Mouse (Mus musculus) heart, embryonic 16.5 days (tissue): ENCODE results near the gene Zfp763. TPM values are rescaled to one million over a fixed set of nuclear protein-coding genes. Genes with fewer than 3 reads are reported as not detected.

Source experiments
- ATAC-seq: fragments of 200-750 bp; cut with Nextera tagmentation; replicated peaks from 2 replicates; pipeline ENCODE4 v1.8.0; 2017; ENCODE audit warnings: moderate number of reproducible peaks; ENCODE audit not compliant: insufficient read depth, low FRiP score; ENCODE audit errors: extremely low read depth
- H3K27ac ChIP-seq: fragments of 300-500 bp; sonication (generic); 2 replicates; pipeline ENCODE4 v1.5.1; 2014; ENCODE audit warnings: mild to moderate bottlenecking, low read length, control low read depth, moderate library complexity
- H3K27me3 ChIP-seq: fragments of 300-500 bp; sonication (generic); 2 replicates; pipeline ENCODE4 v1.6.1; 2014; ENCODE audit warnings: low read length, mixed read lengths; ENCODE audit not compliant: control insufficient read depth, insufficient read depth
- H3K36me3 ChIP-seq: fragments of 300-500 bp; sonication (generic); 2 replicates; pipeline ENCODE4 v1.6.1; 2014; ENCODE audit not compliant: control insufficient read depth, insufficient read depth
- H3K4me1 ChIP-seq: fragments of 300-500 bp; sonication (generic); 2 replicates; pipeline ENCODE4 v1.6.1; 2014; ENCODE audit warnings: low read length, mixed read lengths; ENCODE audit not compliant: control insufficient read depth, insufficient read depth
- H3K4me2 ChIP-seq: fragments of 300-500 bp; sonication (generic); 2 replicates; pipeline ENCODE4 v1.6.1; 2014; ENCODE audit warnings: low read depth, mild to moderate bottlenecking, control low read depth, low read length
- H3K4me3 ChIP-seq: fragments of 300-500 bp; sonication (generic); 2 replicates; pipeline ENCODE4 v1.5.1; 2014; ENCODE audit warnings: mild to moderate bottlenecking, control low read depth, low read length
- H3K9ac ChIP-seq: fragments of 300-500 bp; sonication (generic); 2 replicates; pipeline ENCODE4 v1.6.1; 2014; ENCODE audit warnings: low read length, control low read depth
- H3K9me3 ChIP-seq: fragments of 300-500 bp; sonication (generic); replicated peaks from 2 replicates; pipeline ENCODE4 v1.6.1; 2016; ENCODE audit warnings: low read length; ENCODE audit not compliant: control insufficient read depth
- WGBS: fragments of 180-500 bp; shearing (Covaris S2); extraction: QIAGEN DNeasy Blood & Tissue Kit; methylation state at CpG from one replicate; pipeline ENCODE4 v1.1.7; 2014; 5-methylcytosine and 5-hydroxymethylcytosine counted together
- polyA plus RNA-seq: library from polyadenylated mRNA; unstranded; fragments of >200 nt; fragmentation: Nextera tagmentation; extraction: Ambion mirVana; gene quantifications from 2 replicates; pipeline ENCODE4 v1.2.1, GENCODE M21; 2015

Gene Zfp763
- polyA plus RNA-seq, 1 experiment from 2014 or later: 6.8 TPM

DNA sequence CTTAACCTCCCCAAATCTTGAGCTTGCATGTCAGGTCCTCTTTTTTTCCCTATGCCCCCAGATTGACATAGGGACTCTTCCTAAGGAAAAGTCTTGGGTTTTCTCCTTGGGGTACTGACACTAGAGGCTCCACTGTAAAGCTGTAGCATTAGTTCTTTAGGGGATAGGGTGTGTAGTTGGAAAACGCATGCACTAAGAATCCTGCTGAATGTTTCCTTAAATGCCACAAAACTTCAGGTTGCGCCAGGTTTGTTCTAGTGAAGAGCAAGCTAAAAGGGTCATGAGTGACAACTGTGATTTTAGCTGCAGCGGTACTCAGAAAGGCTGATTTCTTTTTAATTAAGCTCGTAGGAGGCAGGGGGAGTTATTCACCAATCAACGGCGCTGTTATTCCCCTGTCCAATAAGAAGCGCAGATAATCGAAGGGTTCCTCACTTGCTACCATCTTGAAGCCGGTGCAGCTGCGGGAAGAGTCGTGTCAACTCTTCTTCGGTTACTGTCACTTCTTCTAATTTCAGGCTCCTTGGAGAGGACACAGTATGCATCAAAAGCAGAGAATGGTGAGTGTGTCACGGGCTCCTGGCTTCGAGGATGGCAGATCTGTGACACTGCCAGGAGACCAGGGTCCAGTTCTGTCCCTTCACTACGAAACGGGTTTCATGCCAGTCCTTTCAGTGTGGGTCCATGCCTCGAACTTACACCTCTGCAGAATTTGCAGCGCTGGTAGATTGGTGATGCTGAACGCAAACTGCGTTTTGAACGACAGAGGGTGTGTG is 40.3 kb downstream of the Zfp763 start, which contains the start of gene Zfp952:
Zfp952 (plus strand) TSS at position 431 of the 776 bp plus-strand sequence.
- Histone ChIP-seq H3K27me3 (no peaks in the 10 kb centered on the region), H3K9ac (peak within 1 kb of the TSS; percentile 82), H3K4me2 (peak within 1 kb of the TSS; percentile 75), H3K9me3 (no peaks in the 10 kb centered on the region), H3K4me3 (peak within 1 kb of the TSS; percentile 91), H3K27ac (peak within 1 kb of the TSS; percentile 72), H3K36me3 (peaks cover 8% of the 10 kb centered on the region), H3K4me1 (peaks cover 11% of the 10 kb centered on the region)
- 1% methylated on average over 21 of the region's 21 CpGs for WGBS
- peak; percentile 95 for ATAC-seq

GRCm38 (mm10) chr17:32991965-32992698 is 41.1 kb downstream of the Zfp763 start:
- ATAC-seq: no peak
- WGBS: 69% methylated on average over 12 of the region's 12 CpGs
- peaks cover 8% of the 10 kb centered on the region for H3K36me3 ChIP-seq
- H3K27ac ChIP-seq: no peak overlapping the region
- peak overlapping the region; percentile 91 for H3K4me3 ChIP-seq
- H3K27me3 ChIP-seq: no peaks in the 10 kb centered on the region
- peaks cover 11% of the 10 kb centered on the region for H3K4me1 ChIP-seq
- peak overlapping the region; percentile 75 for H3K4me2 ChIP-seq
- peak overlapping the region; percentile 82 for H3K9ac ChIP-seq
- H3K9me3 ChIP-seq: no peaks in the 10 kb centered on the region

DNA sequence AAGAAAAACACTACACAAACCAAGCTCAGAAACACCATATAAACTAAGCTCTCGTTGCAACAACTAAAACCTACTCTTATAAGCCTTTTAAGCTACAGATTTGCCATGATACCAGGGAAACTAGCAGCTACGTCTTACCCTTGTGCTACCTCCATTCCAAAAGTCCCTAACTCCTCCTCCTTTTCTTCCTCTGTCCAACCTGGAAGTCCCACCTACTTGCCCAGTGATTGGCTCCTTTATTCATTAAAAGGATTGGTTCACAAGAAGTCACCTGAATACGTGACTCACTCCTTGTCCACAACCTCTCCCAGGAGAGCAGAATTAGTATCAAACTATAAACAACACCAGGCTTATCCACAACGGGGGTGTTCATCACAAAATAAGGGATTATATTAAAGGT is 46.9 kb downstream of the Zfp763 start:
- no peaks in the 10 kb centered on the region for H3K4me1 ChIP-seq
- no peak for ATAC-seq
- H3K4me3 ChIP-seq: no peak overlapping the region
- H3K9ac ChIP-seq: no peak overlapping the region
- H3K36me3 ChIP-seq: no peaks in the 10 kb centered on the region
- H3K9me3 ChIP-seq: no peaks in the 10 kb centered on the region
- no peaks in the 10 kb centered on the region for H3K27me3 ChIP-seq
- no peak overlapping the region for H3K4me2 ChIP-seq
- no peak overlapping the region for H3K27ac ChIP-seq
- WGBS: 63% methylated on average over 4 of the region's 4 CpGs

GRCm38 (mm10) chr17:32981361-32981760 is 51.8 kb downstream of the Zfp763 start:
- H3K9ac ChIP-seq: no peak overlapping the region
- H3K36me3 ChIP-seq: peaks cover 32% of the 10 kb centered on the region
- H3K27me3 ChIP-seq: no peaks in the 10 kb centered on the region
- no peak for ATAC-seq
- H3K4me1 ChIP-seq: no peaks in the 10 kb centered on the region
- no peak overlapping the region for H3K4me3 ChIP-seq
- 66% methylated on average over 4 of the region's 4 CpGs for WGBS
- H3K9me3 ChIP-seq: no peaks in the 10 kb centered on the region
- no peak overlapping the region for H3K4me2 ChIP-seq
- no peak overlapping the region for H3K27ac ChIP-seq

Other genes starting within 250 kb of the Zfp763 start
- 18.0 and 21.8 TPM in 2 replicates for gene Zfp871, start 245.1 kb downstream of the Zfp763 start, polyA plus RNA-seq
- 0.88 and 0.92 TPM in 2 replicates for gene Zfp811, start 223.5 kb downstream of the Zfp763 start, polyA plus RNA-seq
- 6.0 and 8.1 TPM in 2 replicates for gene Zfp799, start 203.1 kb downstream of the Zfp763 start, polyA plus RNA-seq
- gene Zfp870, start 141.8 kb downstream of the Zfp763 start, polyA plus RNA-seq: 6.7 TPM in 2 replicates
- 0.96 TPM in 1 of 2 replicates, not detected in the other for gene Cyp4f14, start 116.1 kb downstream of the Zfp763 start, polyA plus RNA-seq
- 9.5 and 11.3 TPM in 2 replicates for gene Cyp4f13, start 86.0 kb downstream of the Zfp763 start, polyA plus RNA-seq
- gene Zfp472, start 67.6 kb downstream of the Zfp763 start, polyA plus RNA-seq: 6.6 and 6.7 TPM in 2 replicates
- gene Zfp952, start 40.3 kb downstream of the Zfp763 start, polyA plus RNA-seq: 7.9 and 8.2 TPM in 2 replicates
- not detected in 2 replicates for gene 4921501E09Rik, start 34.7 kb upstream of the Zfp763 start, polyA plus RNA-seq
- 4.4 and 5.6 TPM in 2 replicates for gene Zfp563, start 55.9 kb upstream of the Zfp763 start, polyA plus RNA-seq
- 0.08 and 0.12 TPM in 2 replicates for gene Morc2b, start 106.3 kb upstream of the Zfp763 start, polyA plus RNA-seq
- gene Olfr55, start 135.0 kb upstream of the Zfp763 start, polyA plus RNA-seq: not detected in 2 replicates
- gene Olfr239, start 157.9 kb upstream of the Zfp763 start, polyA plus RNA-seq: 0.05 TPM in 1 of 2 replicates, not detected in the other
- 0.03 TPM in 1 of 2 replicates, not detected in the other for gene Olfr1564, start 188.3 kb upstream of the Zfp763 start, polyA plus RNA-seq
- gene Zfp955a, start 221.7 kb upstream of the Zfp763 start, polyA plus RNA-seq: 16.0 and 17.4 TPM in 2 replicates
- gene Olfr63, start 231.3 kb upstream of the Zfp763 start, polyA plus RNA-seq: 0.04 TPM in 1 of 2 replicates, not detected in the other